Mouse (Mus musculus): ENCODE measurements at regions not wholly inside any gene's neighbourhood (a gene's known extent, or its start where the extent isn't known, plus 50 kb on each side); places are given as distances from the start of the nearest gene placed in this dataset.

- WGBS: 9% methylated on average over 1 of the region's 1 CpGs
- TF ChIP-seq POLR2A (IDR thresholded peaks at IDR 0.05; ENCODE audit: borderline replicate concordance, control insufficient read depth, low read depth, low read length) (no peak), CTCF (IDR thresholded peaks at IDR 0.05; ENCODE audit: control insufficient read depth, insufficient read depth, low read length) (peak; percentile 43)
- no peaks in the 10 kb centered on the region; the same call in 1 of the 2 replicates for H3K4me1 ChIP-seq (ENCODE audit: control insufficient read depth, insufficient read depth, low read length)
- H3K27ac ChIP-seq (ENCODE audit: control insufficient read depth, insufficient read depth, low read depth, low read length, poor library complexity): no peak overlapping the region
- no peak overlapping the region for H3K4me3 ChIP-seq (replicated peaks; ENCODE audit: control insufficient read depth, low read depth, low read length)
Observed at GRCm38 (mm10) chrX:11629906-11630305, 302.3 kb downstream of the H2al1j start.

GRCm38 (mm10) chrX:11631186-11631913 is 303.7 kb downstream of the H2al1j start:
- WGBS: 20% methylated on average over 14 of the region's 14 CpGs
- Histone ChIP-seq H3K27ac (ENCODE audit: control insufficient read depth, insufficient read depth, low read depth, low read length, poor library complexity) (no peak overlapping the region), H3K4me1 (ENCODE audit: control insufficient read depth, insufficient read depth, low read length) (no peaks in the 10 kb centered on the region; the same call in 1 of the 2 replicates), H3K4me3 (replicated peaks; ENCODE audit: control insufficient read depth, low read depth, low read length) (no peak overlapping the region)
- TF ChIP-seq CTCF (IDR thresholded peaks at IDR 0.05; ENCODE audit: control insufficient read depth, insufficient read depth, low read length): no peak
- TF ChIP-seq POLR2A (IDR thresholded peaks at IDR 0.05; ENCODE audit: borderline replicate concordance, control insufficient read depth, low read depth, low read length): no peak

GRCm38 (mm10) chrX:11632011-11632410 is 304.4 kb downstream of the H2al1j start:
- WGBS: 19% methylated on average over 14 of the region's 14 CpGs
- Histone ChIP-seq H3K4me1 (ENCODE audit: control insufficient read depth, insufficient read depth, low read length) (no peaks in the 10 kb centered on the region; the same call in 1 of the 2 replicates), H3K27ac (ENCODE audit: control insufficient read depth, insufficient read depth, low read depth, low read length, poor library complexity) (no peak overlapping the region), H3K4me3 (replicated peaks; ENCODE audit: control insufficient read depth, low read depth, low read length) (no peak overlapping the region)
- TF ChIP-seq POLR2A (IDR thresholded peaks at IDR 0.05; ENCODE audit: borderline replicate concordance, control insufficient read depth, low read depth, low read length) (no peak), CTCF (IDR thresholded peaks at IDR 0.05; ENCODE audit: control insufficient read depth, insufficient read depth, low read length) (no peak)

GRCm38 (mm10) chrX:11633823-11634222 is 306.2 kb downstream of the H2al1j start:
- no peaks in the 10 kb centered on the region; the same call in 1 of the 2 replicates for H3K4me1 ChIP-seq (ENCODE audit: control insufficient read depth, insufficient read depth, low read length)
- no peak overlapping the region for H3K4me3 ChIP-seq (replicated peaks; ENCODE audit: control insufficient read depth, low read depth, low read length)
- 46% methylated on average over 6 of the region's 6 CpGs for WGBS
- peak; percentile 72 for TF ChIP-seq CTCF (IDR thresholded peaks at IDR 0.05; ENCODE audit: control insufficient read depth, insufficient read depth, low read length)
- no peak for TF ChIP-seq POLR2A (IDR thresholded peaks at IDR 0.05; ENCODE audit: borderline replicate concordance, control insufficient read depth, low read depth, low read length)
- H3K27ac ChIP-seq (ENCODE audit: control insufficient read depth, insufficient read depth, low read depth, low read length, poor library complexity): no peak overlapping the region

GRCm38 (mm10) chrX:11644484-11644883 is 316.9 kb downstream of the H2al1j start:
- 41% methylated on average over 6 of the region's 6 CpGs for WGBS
- Histone ChIP-seq H3K27ac (ENCODE audit: control insufficient read depth, insufficient read depth, low read depth, low read length, poor library complexity) (no peak overlapping the region), H3K4me3 (replicated peaks; ENCODE audit: control insufficient read depth, low read depth, low read length) (no peak overlapping the region), H3K4me1 (ENCODE audit: control insufficient read depth, insufficient read depth, low read length) (no peaks in the 10 kb centered on the region; the same call in 1 of the 2 replicates)
- no peak for TF ChIP-seq CTCF (IDR thresholded peaks at IDR 0.05; ENCODE audit: control insufficient read depth, insufficient read depth, low read length)
- TF ChIP-seq POLR2A (IDR thresholded peaks at IDR 0.05; ENCODE audit: borderline replicate concordance, control insufficient read depth, low read depth, low read length): no peak

GRCm38 (mm10) chrX:11646681-11647526 is 319.3 kb downstream of the H2al1j start:
- H3K27ac ChIP-seq (ENCODE audit: control insufficient read depth, insufficient read depth, low read depth, low read length, poor library complexity): no peak overlapping the region
- TF ChIP-seq POLR2A (IDR thresholded peaks at IDR 0.05; ENCODE audit: borderline replicate concordance, control insufficient read depth, low read depth, low read length): no peak
- H3K4me3 ChIP-seq (replicated peaks; ENCODE audit: control insufficient read depth, low read depth, low read length): no peak overlapping the region
- H3K4me1 ChIP-seq (ENCODE audit: control insufficient read depth, insufficient read depth, low read length): no peaks in the 10 kb centered on the region; the same call in 1 of the 2 replicates
- 59% methylated on average over 7 of the region's 7 CpGs for WGBS

GRCm38 (mm10) chrX:11647527-11647836 is 319.9 kb downstream of the H2al1j start:
- Histone ChIP-seq H3K4me1 (ENCODE audit: control insufficient read depth, insufficient read depth, low read length) (no peaks in the 10 kb centered on the region; the same call in 1 of the 2 replicates), H3K27ac (ENCODE audit: control insufficient read depth, insufficient read depth, low read depth, low read length, poor library complexity) (no peak overlapping the region), H3K4me3 (replicated peaks; ENCODE audit: control insufficient read depth, low read depth, low read length) (no peak overlapping the region)
- 63% methylated on average over 1 of the region's 1 CpGs for WGBS
- TF ChIP-seq POLR2A (IDR thresholded peaks at IDR 0.05; ENCODE audit: borderline replicate concordance, control insufficient read depth, low read depth, low read length): no peak
- TF ChIP-seq CTCF (IDR thresholded peaks at IDR 0.05; ENCODE audit: control insufficient read depth, insufficient read depth, low read length): no peak

GRCm38 (mm10) chrX:11653336-11653735 is 325.7 kb downstream of the H2al1j start:
- 40% methylated on average over 2 of the region's 2 CpGs for WGBS
- no peaks in the 10 kb centered on the region for H3K4me1 ChIP-seq (ENCODE audit: control insufficient read depth, insufficient read depth, low read length)
- no peak overlapping the region for H3K27ac ChIP-seq (ENCODE audit: control insufficient read depth, insufficient read depth, low read depth, low read length, poor library complexity)
- H3K4me3 ChIP-seq (replicated peaks; ENCODE audit: control insufficient read depth, low read depth, low read length): no peak overlapping the region
- no peak for TF ChIP-seq POLR2A (IDR thresholded peaks at IDR 0.05; ENCODE audit: borderline replicate concordance, control insufficient read depth, low read depth, low read length)
- no peak for TF ChIP-seq CTCF (IDR thresholded peaks at IDR 0.05; ENCODE audit: control insufficient read depth, insufficient read depth, low read length)
